Mouse (Mus musculus) bone marrow, adult 2 months (tissue): ENCODE measurements around the gene Olfr109.

Source experiments
- CTCF ChIP-seq: fragments of 200-500 bp; IDR thresholded peaks from 2 replicates; pipeline ENCODE4 v1.5.1; 2011; ENCODE audit warnings: low read length, control low read depth; ENCODE audit not compliant: control insufficient read depth, insufficient read depth
- POLR2A ChIP-seq: fragments of 200-500 bp; IDR thresholded peaks from 2 replicates; pipeline ENCODE4 v1.6.1; 2011; ENCODE audit warnings: low read depth, mild to moderate bottlenecking, control low read depth, low read length, borderline replicate concordance; ENCODE audit not compliant: control insufficient read depth

DNA sequence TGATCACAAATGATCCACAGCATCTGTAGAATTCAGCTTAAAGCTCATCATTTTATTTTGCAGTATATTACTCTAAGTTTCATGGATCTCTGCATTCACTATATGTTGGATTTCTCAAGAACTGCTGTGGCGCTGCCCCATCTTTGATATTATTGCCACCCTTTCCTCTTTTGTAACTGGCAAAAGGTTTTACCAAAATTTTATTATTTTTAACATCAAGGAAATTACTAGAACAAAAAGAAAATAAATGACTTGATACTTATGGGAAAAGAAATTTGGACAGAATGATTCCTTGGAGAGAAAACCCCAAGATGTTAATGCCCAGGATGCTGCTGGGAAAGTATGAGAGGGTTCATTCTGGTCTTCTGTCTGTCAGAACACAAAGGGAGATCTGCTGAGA is at the start of gene Olfr109:
- TF ChIP-seq CTCF (no peak), POLR2A (no peak)
